16 mouse cellular contexts compared by ENCODE assay signal in genomic region chr5:100483569-100483968, GRCm38 (mm10). TPM values are rescaled to one million over a fixed set of nuclear protein-coding genes. Genes with fewer than 3 reads are reported as not detected.
DNase-seq lines count a peak whose midpoint lies in the region; ATAC-seq lines count a peak whose summit lies in the region.
"Had no signal": no experiment of that assay in that cellular context is flagged by ENCODE, and none has a peak within 500 bp of the region (broad histone marks: within the 10 kb centered on the region; RNA-seq: fewer than 3 reads in every experiment).

No protein-coding gene starts in this region.

- peak; percentile 24 for DNase-seq in CD4-positive helper T cell, adult 2 months (ENCODE audit: low read depth, low spot score)
- peak; percentile 27 for DNase-seq in splenic B cell, adult 2 months (ENCODE audit: low read depth, low spot score)
- no peak for DNase-seq in layer of hippocampus, postnatal 10 days (ENCODE audit: low spot score in 2 of 2)
- no peak for DNase-seq in layer of hippocampus, adult 11-12 months (ENCODE audit: low spot score)
- DNase-seq: adrenal gland, postnatal 10 days; cerebellum, adult 11-12 months; cerebellum, adult 9-10 months; cerebellum, postnatal 25 days; gastrocnemius, postnatal 10 days; heart, adult 18-20 months; heart, postnatal 10 days had no signal

- no peaks in the 10 kb centered on the region for H3K27me3 ChIP-seq in splenic B cell, adult 2 months (ENCODE audit: control insufficient read depth, insufficient read depth, low read length, poor library complexity, severe bottlenecking)
- H3K27me3 ChIP-seq: embryonic facial prominence, embryonic 12.5 days; forebrain, embryonic 15.5 days; hindbrain, embryonic 13.5 days had no signal

- H3K36me3 ChIP-seq in splenic B cell, adult 2 months (ENCODE audit: control insufficient read depth, insufficient read depth, low read length, poor library complexity, severe bottlenecking), result 0 out of 2 replicates have a peak, but pooled peaks cover 2% of the 10 kb centered on the region

- peak; percentile 71 for ATAC-seq in activated CD4-positive, CD25-positive, alpha-beta regulatory T cell, adult 4 months
- peak; percentile 45; the same call in 1 of the 2 replicates for ATAC-seq in megakaryocyte, adult 5-6 weeks (ENCODE audit: poor library complexity, severe bottlenecking)
- ATAC-seq: forebrain, embryonic 15.5 days had no signal

RNA-seq across cellular contexts. Expression of gene Lin54, which starts 16.9 kb away (rescaled TPM):
- polyA plus RNA-seq in activated CD4-positive, CD25-positive, alpha-beta regulatory T cell, adult 4 months (2017; shearing (Covaris generic)), result 10 to 100 TPM in 1 of 2 experiments, 1 to 10 TPM in 1; 8.0 to 10.8 TPM
- 36.7 and 39.9 TPM in 2 replicates for total RNA-seq in megakaryocyte, adult 5-6 weeks (2015)
- 42.2 and 45.1 TPM in 2 replicates for total RNA-seq in megakaryocyte, adult 5-6 weeks (2017)
- 10 to 100 TPM; 15.1 to 18.8 TPM for total RNA-seq in layer of hippocampus, postnatal 10 days (2021)

RNA-seq across cellular contexts. Expression of gene Cops4, which starts 34.5 kb away (rescaled TPM):
- polyA plus RNA-seq in activated CD4-positive, CD25-positive, alpha-beta regulatory T cell, adult 4 months (2017; shearing (Covaris generic)), result 100 to 1,000 TPM in 1 of 2 experiments, 10 to 100 TPM in 1; 97.9 to 108 TPM
- total RNA-seq in megakaryocyte, adult 5-6 weeks (2015), result 45.6 and 56.6 TPM in 2 replicates
- 81.4 and 81.5 TPM in 2 replicates for total RNA-seq in megakaryocyte, adult 5-6 weeks (2017)
- total RNA-seq in layer of hippocampus, postnatal 10 days (2021), result 10 to 100 TPM; 75.6 to 77.3 TPM

Comparison
In these comparisons a context has a peak if more than half of its experiments do, and no peak if none do; other contexts are left out.
1. DNase-seq: peak in CD4-positive helper T cell, adult 2 months (single experiment) and splenic B cell, adult 2 months (single experiment); none in layer of hippocampus, postnatal 10 days (0 of 2) and layer of hippocampus, adult 11-12 months (single experiment).